Mouse (Mus musculus) MN1 (cell line): ENCODE data around the gene Khk.

Experiments used
- DNase-seq: peaks from one replicate; pipeline ENCODE4 v3.0.0-alpha.2; 2016; ENCODE audit warnings: low spot score

Khk gene

GRCm38 (mm10) chr5:30969440-30969839, 48.2 kb downstream of the Khk start:
- no peak for DNase-seq

GRCm38 (mm10) chr5:30974870-30975656, 53.8 kb downstream of the Khk start:
- no peak for DNase-seq
